Mouse (Mus musculus): Measurements from ENCODE around the gene Chmp2a. TPM values are rescaled to one million over a fixed set of nuclear protein-coding genes. Genes with fewer than 3 reads are reported as not detected.

The Chmp2a gene
- polyA plus RNA-seq, 1 experiment from 2014 or later = 140 TPM

DNA sequence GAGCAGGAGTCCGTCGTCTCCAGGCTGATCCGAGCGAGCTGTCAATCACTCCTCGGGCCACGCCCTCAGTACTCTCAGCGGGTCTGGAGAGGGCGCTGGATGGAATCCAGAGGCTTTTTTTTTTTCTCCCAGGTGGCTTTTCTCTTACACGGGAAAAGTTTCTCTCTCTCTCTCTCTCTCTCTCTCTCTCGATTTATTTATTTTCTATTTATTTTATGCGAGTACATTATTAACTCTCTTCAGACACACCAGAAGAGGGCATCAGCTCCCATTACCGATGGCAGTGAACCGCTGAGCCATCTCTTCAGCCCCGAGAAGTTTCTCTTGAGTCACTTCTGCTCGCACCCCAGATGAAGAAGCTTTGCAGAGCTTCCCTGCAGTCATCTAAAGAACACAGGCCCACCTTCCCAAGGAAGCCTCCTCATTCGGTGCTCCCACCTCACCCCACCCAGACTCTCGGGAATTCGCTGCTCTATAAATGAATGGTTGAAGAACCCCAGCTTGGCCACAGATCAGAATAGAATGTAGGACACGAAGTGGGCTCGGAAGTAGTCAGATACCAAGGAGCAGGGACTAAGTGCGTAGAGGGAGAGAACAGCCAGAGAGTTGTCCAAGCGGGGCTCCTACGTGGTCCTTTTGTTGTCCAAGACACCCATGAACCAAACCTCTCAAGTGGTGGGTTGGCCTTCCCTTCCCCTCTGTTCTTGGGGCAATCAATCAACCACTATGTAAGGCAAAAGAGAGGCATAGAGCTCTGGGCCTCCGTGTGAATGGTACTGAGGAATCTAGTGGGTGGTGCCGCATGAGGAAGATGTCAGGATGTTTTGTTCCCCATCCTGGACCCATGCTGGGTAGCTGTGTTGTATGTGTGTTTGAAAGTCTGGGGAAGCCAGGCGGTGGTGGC lies 24.4 kb downstream of the Chmp2a start, which contains the start of gene Zbtb45:
Gene Zbtb45, minus strand, starts transcription at position 30 of the 904 bp plus-strand sequence.
- Histone ChIP-seq H3K9ac (ENCODE audit: low read length) (peak within 1 kb of the TSS; percentile 82), H3K4me1 (ENCODE audit: control insufficient read depth, insufficient read depth, low read length) (peaks cover 16% of the 10 kb centered on the region), H3K27me3 (ENCODE audit: control insufficient read depth, insufficient read depth, low read length) (peaks cover 8% of the 10 kb centered on the region), H3K4me3 (ENCODE audit: low read depth, low read length) (peak within 1 kb of the TSS; percentile 56), H3K4me2 (peak within 1 kb of the TSS; percentile 53), H3K27ac (ENCODE audit: low read depth, low read length) (peak within 1 kb of the TSS; percentile 93), H3K9me3 (ENCODE audit: control insufficient read depth, low read length) (no peaks in the 10 kb centered on the region), H3K36me3 (ENCODE audit: control insufficient read depth, insufficient read depth, low read length) (peaks cover 10% of the 10 kb centered on the region; the same call in 1 of the 2 replicates)
- ATAC-seq (ENCODE audit: low FRiP score) (peak; percentile 1; the same call in 1 of the 2 replicates), DNase-seq (ENCODE audit: low spot score, missing footprints) (peak; percentile 90)
- WGBS = 16% methylated on average over 26 of the region's 26 CpGs

DNA sequence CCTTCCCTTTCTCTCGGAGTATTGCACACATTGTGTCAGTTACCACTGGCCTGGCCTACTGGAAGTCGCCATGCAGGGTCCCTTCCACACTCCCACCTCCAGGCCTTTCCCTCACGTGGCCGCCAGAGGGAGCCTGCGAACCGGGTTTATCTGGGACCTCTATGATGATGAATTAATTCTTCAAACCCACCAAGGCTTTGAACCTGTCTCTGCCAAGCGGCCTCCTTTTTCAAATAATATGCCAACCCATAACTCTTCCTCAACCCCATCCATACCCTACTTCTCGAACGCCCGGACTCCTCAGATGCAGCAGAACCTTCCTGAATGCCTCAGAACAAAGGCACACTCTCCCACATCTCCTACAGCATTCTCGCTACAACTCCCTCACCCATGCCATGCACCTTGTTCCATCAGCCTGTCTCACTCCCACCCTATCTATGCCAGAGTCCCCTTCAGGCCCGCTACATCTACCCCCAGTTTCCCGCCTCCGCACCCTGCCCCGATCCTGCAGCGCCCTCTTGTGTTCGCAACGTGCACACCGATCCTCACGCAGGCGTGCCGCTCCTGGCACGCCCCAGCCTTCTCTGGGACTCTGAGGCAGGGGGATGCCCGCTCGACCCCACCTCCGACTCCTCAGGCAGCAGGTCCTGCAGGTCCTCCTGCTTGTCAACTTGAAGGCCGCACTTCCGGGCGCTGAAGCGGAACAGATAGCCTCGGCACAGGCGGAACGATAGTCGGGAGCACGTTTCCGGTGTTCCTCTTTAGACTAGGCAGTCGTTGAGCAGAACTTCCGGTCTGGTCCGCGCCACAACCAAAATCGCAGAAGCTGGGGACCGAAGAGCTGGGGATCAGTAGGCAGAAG lies 25.2 kb downstream of the Chmp2a start:
- Histone ChIP-seq H3K27ac (ENCODE audit: low read depth, low read length) (peak overlapping the region; percentile 93), H3K4me2 (peak overlapping the region; percentile 53), H3K4me1 (ENCODE audit: control insufficient read depth, insufficient read depth, low read length) (peaks cover 16% of the 10 kb centered on the region), H3K9me3 (ENCODE audit: control insufficient read depth, low read length) (no peaks in the 10 kb centered on the region), H3K36me3 (ENCODE audit: control insufficient read depth, insufficient read depth, low read length) (peaks cover 10% of the 10 kb centered on the region; the same call in 1 of the 2 replicates), H3K4me3 (ENCODE audit: low read depth, low read length) (peak overlapping the region; percentile 56), H3K9ac (ENCODE audit: low read length) (peak overlapping the region; percentile 82), H3K27me3 (ENCODE audit: control insufficient read depth, insufficient read depth, low read length) (peaks cover 8% of the 10 kb centered on the region)
- DNase-seq (ENCODE audit: low spot score, missing footprints) = peak; percentile 100
- WGBS = under 1% methylated on average over 42 of the region's 42 CpGs
- peak; percentile 92 for ATAC-seq (ENCODE audit: low FRiP score)

DNA sequence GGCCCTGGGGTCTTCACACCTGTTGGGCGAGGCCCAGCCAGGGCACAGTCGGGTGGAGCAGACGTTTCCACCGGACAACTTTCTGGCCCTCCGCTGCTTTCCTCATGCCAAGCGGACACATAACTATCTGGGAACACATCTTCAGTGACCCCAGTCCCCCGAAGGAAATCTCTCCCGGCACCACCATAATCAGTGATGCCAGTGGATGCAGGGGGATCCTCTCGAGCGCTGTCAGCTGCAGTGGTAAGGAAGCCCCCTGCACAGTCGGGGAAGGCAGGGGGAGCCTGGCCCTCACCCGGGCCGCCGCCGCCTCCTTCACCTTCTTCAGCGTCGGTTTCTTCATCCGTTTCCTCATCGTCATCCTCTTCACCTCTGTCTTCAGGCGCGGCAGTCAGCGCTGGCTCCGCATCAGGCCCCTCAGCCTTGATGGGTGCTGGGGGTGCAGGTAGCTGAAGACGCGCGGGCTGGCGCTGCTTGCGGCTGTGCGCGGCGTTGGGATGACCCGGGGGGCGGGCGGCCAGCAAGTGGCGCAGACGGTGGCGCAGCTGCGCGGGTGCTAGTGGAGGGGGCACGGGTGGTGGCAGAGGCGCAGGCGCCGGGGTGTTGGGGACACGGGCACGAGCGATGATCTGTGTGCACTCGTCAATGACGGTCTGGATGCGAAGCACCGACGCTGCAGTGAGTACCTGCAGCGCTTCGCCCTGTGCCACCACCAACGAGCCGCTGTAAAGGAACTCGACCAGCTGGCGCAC lies 27.1 kb downstream of the Chmp2a start:
- H3K4me3 ChIP-seq (ENCODE audit: low read depth, low read length) = peak overlapping the region; percentile 7; the same call in 1 of the 2 replicates
- no peak for ATAC-seq (ENCODE audit: low FRiP score)
- H3K27ac ChIP-seq (ENCODE audit: low read depth, low read length) = no peak overlapping the region

DNA sequence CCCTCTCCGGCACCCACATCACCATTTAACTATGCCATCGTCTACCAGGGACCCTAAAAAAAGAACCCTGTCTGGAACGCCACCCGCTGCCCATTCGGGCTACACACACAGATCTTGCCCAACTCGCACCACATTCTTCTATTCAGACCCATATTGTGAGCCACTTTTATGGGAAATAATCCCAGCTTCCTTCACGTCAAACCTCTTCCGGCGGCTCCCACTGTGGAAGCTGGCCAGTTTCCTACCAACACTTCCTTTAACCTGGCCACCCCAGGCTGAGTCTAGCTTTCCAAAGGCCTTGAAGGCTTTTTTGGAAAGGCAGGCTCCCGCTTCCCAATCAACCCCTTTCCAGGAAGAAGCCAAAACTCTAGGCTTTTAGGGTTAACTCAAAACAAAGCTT lies 28.1 kb downstream of the Chmp2a start:
- DNase-seq (ENCODE audit: low spot score, missing footprints) (no peak), ATAC-seq (ENCODE audit: low FRiP score) (no peak)
- Histone ChIP-seq H3K9ac (ENCODE audit: low read length) (no peak overlapping the region), H3K27ac (ENCODE audit: low read depth, low read length) (no peak overlapping the region), H3K4me1 (ENCODE audit: control insufficient read depth, insufficient read depth, low read length) (peaks cover 16% of the 10 kb centered on the region), H3K4me3 (ENCODE audit: low read depth, low read length) (no peak overlapping the region), H3K27me3 (ENCODE audit: control insufficient read depth, insufficient read depth, low read length) (peaks cover 8% of the 10 kb centered on the region), H3K36me3 (ENCODE audit: control insufficient read depth, insufficient read depth, low read length) (peaks cover 10% of the 10 kb centered on the region; the same call in 1 of the 2 replicates), H3K4me2 (no peak overlapping the region), H3K9me3 (ENCODE audit: control insufficient read depth, low read length) (no peaks in the 10 kb centered on the region)
- 87% methylated on average over 10 of the region's 10 CpGs for WGBS

More for the DNA sequence above, 27.1 kb downstream of the Chmp2a start:
- peaks cover 16% of the 10 kb centered on the region for H3K4me1 ChIP-seq (ENCODE audit: control insufficient read depth, insufficient read depth, low read length)
- WGBS = 36% methylated on average over 57 of the region's 57 CpGs
- H3K27me3 ChIP-seq (ENCODE audit: control insufficient read depth, insufficient read depth, low read length) = peaks cover 8% of the 10 kb centered on the region
- H3K9ac ChIP-seq (ENCODE audit: low read length) = peak overlapping the region; percentile 12; the same call in 1 of the 2 replicates
- 0 out of 2 replicates have a peak overlapping the region, but pooled peaks have one; percentile 11 for H3K4me2 ChIP-seq
- H3K36me3 ChIP-seq (ENCODE audit: control insufficient read depth, insufficient read depth, low read length) = peaks cover 10% of the 10 kb centered on the region; the same call in 1 of the 2 replicates
- no peaks in the 10 kb centered on the region for H3K9me3 ChIP-seq (ENCODE audit: control insufficient read depth, low read length)
- DNase-seq (ENCODE audit: low spot score, missing footprints) = no peak

DNA sequence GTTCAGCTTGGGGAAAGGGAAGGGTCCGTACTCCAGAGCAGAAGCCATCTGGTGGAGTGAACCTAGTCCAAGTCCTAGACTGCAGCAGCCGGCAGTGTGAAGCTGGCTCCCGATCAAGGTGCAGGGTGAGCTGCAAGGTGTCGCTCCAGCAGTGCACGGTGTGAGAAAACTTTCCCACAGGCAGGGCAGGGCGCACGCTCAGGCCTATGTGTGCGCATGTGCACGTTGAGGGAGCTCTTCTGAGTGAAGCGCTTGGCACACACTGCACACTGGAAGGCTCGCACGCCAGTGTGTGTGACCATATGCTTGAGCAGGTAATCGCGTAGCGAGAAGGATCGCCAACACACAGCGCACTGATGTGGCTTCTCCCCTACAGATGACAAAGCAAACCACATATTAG lies 28.6 kb downstream of the Chmp2a start:
- no peak overlapping the region for H3K9ac ChIP-seq (ENCODE audit: low read length)
- no peaks in the 10 kb centered on the region for H3K9me3 ChIP-seq (ENCODE audit: control insufficient read depth, low read length)
- H3K4me2 ChIP-seq = no peak overlapping the region
- no peak overlapping the region for H3K4me3 ChIP-seq (ENCODE audit: low read depth, low read length)
- H3K27me3 ChIP-seq (ENCODE audit: control insufficient read depth, insufficient read depth, low read length) = peaks cover 8% of the 10 kb centered on the region
- peaks cover 10% of the 10 kb centered on the region; the same call in 1 of the 2 replicates for H3K36me3 ChIP-seq (ENCODE audit: control insufficient read depth, insufficient read depth, low read length)
- H3K4me1 ChIP-seq (ENCODE audit: control insufficient read depth, insufficient read depth, low read length) = peaks cover 16% of the 10 kb centered on the region
- H3K27ac ChIP-seq (ENCODE audit: low read depth, low read length) = no peak overlapping the region
- no peak for ATAC-seq (ENCODE audit: low FRiP score)
- WGBS = 84% methylated on average over 17 of the region's 17 CpGs
- DNase-seq (ENCODE audit: low spot score, missing footprints) = no peak

DNA sequence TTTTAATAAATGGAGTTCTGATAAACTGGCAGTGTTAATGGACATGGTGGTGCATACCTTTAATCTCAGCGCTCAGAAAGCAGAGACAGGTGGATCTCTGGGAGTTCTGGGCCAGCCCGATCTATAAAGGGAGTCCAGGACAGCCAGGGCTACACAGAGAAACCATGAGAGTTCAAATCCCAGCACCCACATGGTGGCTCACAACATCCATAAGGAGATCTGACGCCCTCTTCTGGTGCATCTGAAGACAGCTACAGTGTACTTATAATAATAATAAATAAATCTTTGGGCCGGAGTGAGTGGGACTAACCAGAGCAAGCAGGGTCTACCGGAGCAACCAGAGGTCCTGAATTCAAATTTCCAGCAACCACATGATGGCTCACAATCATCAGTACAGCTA lies 31.2 kb downstream of the Chmp2a start:
- Histone ChIP-seq H3K4me3 (ENCODE audit: low read depth, low read length) (no peak overlapping the region), H3K4me2 (no peak overlapping the region), H3K9me3 (ENCODE audit: control insufficient read depth, low read length) (no peaks in the 10 kb centered on the region), H3K27ac (ENCODE audit: low read depth, low read length) (no peak overlapping the region), H3K27me3 (ENCODE audit: control insufficient read depth, insufficient read depth, low read length) (peaks cover 8% of the 10 kb centered on the region), H3K9ac (ENCODE audit: low read length) (no peak overlapping the region), H3K36me3 (ENCODE audit: control insufficient read depth, insufficient read depth, low read length) (peaks cover 10% of the 10 kb centered on the region; the same call in 1 of the 2 replicates), H3K4me1 (ENCODE audit: control insufficient read depth, insufficient read depth, low read length) (peaks cover 7% of the 10 kb centered on the region)
- no peak for ATAC-seq (ENCODE audit: low FRiP score)
- WGBS = 73% methylated on average over 5 of the region's 5 CpGs
- DNase-seq (ENCODE audit: low spot score, missing footprints) = no peak

DNA sequence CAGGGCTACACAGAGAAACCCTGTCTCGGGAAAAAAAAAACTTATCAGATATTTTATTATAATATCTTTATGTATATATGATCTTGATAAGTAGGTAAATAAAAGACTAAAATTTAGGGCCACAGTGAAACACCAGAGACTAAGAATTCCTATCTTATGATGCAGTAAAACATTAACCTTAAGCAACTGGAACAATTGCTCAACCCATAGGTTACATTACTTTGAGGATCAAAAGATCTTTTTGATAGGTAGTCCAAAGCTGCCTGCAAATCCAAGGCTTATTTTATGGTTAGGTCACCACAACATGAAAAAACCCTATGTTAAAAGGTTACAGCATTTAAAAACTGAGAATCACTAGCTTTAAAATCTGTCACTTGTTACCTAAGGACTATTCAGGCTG lies 33.0 kb downstream of the Chmp2a start:
- 77% methylated on average over 1 of the region's 1 CpGs for WGBS

DNA sequence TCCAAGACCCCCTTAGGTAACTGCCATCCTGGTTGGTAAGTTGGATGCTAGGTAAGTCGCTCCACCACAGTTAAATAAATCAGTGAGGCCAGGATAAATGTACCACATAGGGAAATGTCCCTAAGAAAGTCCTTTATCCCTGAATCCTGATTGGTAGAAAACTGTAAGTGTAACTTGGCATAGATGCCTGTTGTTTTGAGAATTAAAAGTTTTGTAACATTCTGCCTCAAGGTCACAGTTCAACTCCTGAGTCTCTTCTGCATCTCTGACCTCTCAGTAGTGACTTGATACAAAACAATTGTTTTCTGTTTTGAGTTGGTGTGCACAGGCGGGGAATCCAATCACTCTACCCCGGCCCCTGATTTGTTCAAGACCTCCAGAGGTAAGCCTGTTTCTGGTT lies 35.8 kb downstream of the Chmp2a start, which contains the start of gene Trim28:
Gene Trim28, plus strand, starts transcription at position 264 of the 400 bp plus-strand sequence.
- 82% methylated on average over 3 of the region's 3 CpGs for WGBS
- no peak for DNase-seq (ENCODE audit: low spot score, missing footprints)
- no peak within 1 kb of the TSS for H3K9ac ChIP-seq (ENCODE audit: low read length)
- no peak for ATAC-seq (ENCODE audit: low FRiP score)
- H3K4me3 ChIP-seq (ENCODE audit: low read depth, low read length) = no peak within 1 kb of the TSS
- no peaks in the 10 kb centered on the region for H3K36me3 ChIP-seq (ENCODE audit: control insufficient read depth, insufficient read depth, low read length)
- H3K4me1 ChIP-seq (ENCODE audit: control insufficient read depth, insufficient read depth, low read length) = no peaks in the 10 kb centered on the region
- no peaks in the 10 kb centered on the region for H3K27me3 ChIP-seq (ENCODE audit: control insufficient read depth, insufficient read depth, low read length)
- no peak within 1 kb of the TSS for H3K4me2 ChIP-seq
- H3K9me3 ChIP-seq (ENCODE audit: control insufficient read depth, low read length) = no peaks in the 10 kb centered on the region
- no peak within 1 kb of the TSS for H3K27ac ChIP-seq (ENCODE audit: low read depth, low read length)

More for the DNA sequence above, 33.0 kb downstream of the Chmp2a start:
- H3K27ac ChIP-seq (ENCODE audit: low read depth, low read length) = no peak overlapping the region
- H3K4me3 ChIP-seq (ENCODE audit: low read depth, low read length) = no peak overlapping the region
- H3K36me3 ChIP-seq (ENCODE audit: control insufficient read depth, insufficient read depth, low read length) = peaks cover 6% of the 10 kb centered on the region; the same call in 1 of the 2 replicates
- H3K4me1 ChIP-seq (ENCODE audit: control insufficient read depth, insufficient read depth, low read length) = no peaks in the 10 kb centered on the region
- H3K9me3 ChIP-seq (ENCODE audit: control insufficient read depth, low read length) = no peaks in the 10 kb centered on the region
- H3K4me2 ChIP-seq = no peak overlapping the region
- no peak for DNase-seq (ENCODE audit: low spot score, missing footprints)
- no peak overlapping the region for H3K9ac ChIP-seq (ENCODE audit: low read length)
- no peak for ATAC-seq (ENCODE audit: low FRiP score)
- H3K27me3 ChIP-seq (ENCODE audit: control insufficient read depth, insufficient read depth, low read length) = no peaks in the 10 kb centered on the region
